Mouse (Mus musculus) ES-E14 (cell line): ENCODE measurements at regions not wholly inside any gene's neighbourhood (a gene's known extent, or its start where the extent isn't known, plus 50 kb on each side); places are given as distances from the start of the nearest gene placed in this dataset.

ENCODE experiments used
- HCFC1 ChIP-seq: IDR thresholded peaks from 2 replicates; pipeline ENCODE4 v1.6.1; 2012; ENCODE audit warnings: low read length, inconsistent platforms, borderline replicate concordance; ENCODE audit not compliant: insufficient read depth
- MAFK ChIP-seq: IDR thresholded peaks from 2 replicates; pipeline ENCODE4 v1.6.1; 2014; ENCODE audit warnings: mild to moderate bottlenecking, low read depth, low read length, inconsistent platforms; ENCODE audit not compliant: insufficient read depth
- ZC3H11A ChIP-seq: IDR thresholded peaks from 2 replicates; pipeline ENCODE4 v1.6.1; 2012; ENCODE audit warnings: low read depth, mild to moderate bottlenecking, inconsistent platforms, low read length, borderline replicate concordance

DNA sequence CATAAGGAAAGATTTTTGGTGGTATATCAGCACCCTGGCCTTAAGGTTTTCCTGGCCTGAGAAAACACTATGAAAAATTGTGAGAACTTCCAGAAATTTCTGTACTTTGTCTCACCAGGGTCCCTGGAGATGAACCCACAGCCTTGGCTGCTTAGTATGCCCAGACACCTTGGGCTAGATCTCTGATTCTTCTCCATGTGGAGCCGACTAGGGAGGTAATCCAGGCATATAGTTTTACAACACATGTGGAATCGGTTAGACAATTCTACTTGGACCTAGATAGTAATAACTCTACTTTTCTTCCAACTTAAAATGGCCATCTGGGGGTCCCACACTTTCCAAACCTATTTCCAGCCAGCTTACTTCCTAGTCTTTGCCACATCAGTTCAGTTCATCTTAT is 460.5 kb downstream of the Adgrl2 start:
- TF ChIP-seq ZC3H11A (no peak), HCFC1 (no peak), MAFK (no peak)
